Comparison of ENCODE assay signal across 8 mouse cellular contexts in the genomic region with DNA sequence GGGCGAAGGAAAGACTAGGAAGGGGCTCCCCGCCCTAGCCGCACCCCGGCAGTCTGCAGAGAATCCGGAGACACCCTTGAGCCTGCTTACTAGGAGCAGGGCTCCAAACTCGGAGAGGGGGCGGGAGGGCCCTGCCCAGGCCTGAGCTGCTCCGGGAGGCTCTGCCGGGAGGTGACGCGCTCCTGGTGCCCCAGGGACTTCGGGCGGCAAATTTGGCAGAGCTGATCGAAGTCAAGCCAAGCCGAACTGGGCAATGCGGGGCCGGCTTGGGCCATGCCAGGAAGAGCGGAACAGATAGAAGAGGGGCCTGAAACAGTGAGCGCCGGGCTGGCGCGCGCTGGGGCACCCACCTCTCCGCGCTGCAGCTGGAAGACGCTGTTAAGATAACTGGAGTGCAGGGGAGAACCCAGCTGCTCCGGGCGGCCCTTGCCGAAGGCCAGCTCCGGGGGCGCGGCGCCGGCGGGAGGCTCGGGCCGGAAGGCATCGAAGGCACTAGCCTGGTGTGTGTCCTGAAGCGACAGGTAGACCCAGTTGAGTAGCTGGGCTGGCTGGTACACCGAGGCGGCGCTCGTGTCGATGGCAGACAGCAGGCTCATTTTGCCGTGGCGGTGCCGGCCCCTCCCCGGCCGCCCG. TPM values are rescaled to one million over a fixed set of nuclear protein-coding genes. Genes with fewer than 3 reads are reported as not detected.
DNase-seq lines count a peak whose midpoint lies in the region; ATAC-seq lines count a peak whose summit lies in the region.

No protein-coding gene starts in this region.

- no peaks in the 10 kb centered on the region for H3K9me3 ChIP-seq in embryonic facial prominence, embryonic 11.5 days (replicated peaks; ENCODE audit: control insufficient read depth, low read length)
- H3K9me3 ChIP-seq in heart, embryonic 13.5 days, result no peaks in the 10 kb centered on the region

- peak; percentile 34; the same call in 1 of the 2 replicates for ATAC-seq in cerebellum, adult (ENCODE audit: insufficient number of reproducible peaks, low FRiP score, low TSS enrichment)
- peak; percentile 32 for ATAC-seq in embryonic facial prominence, embryonic 11.5 days (replicated peaks; ENCODE audit: insufficient number of reproducible peaks, low FRiP score, low TSS enrichment, low read depth)
- peak; percentile 17; the same call in 1 of the 2 replicates for ATAC-seq in heart, embryonic 13.5 days (ENCODE audit: extremely low read depth, insufficient number of reproducible peaks, low FRiP score, low TSS enrichment)
- ATAC-seq in megakaryocyte-erythroid progenitor cell, adult 5-6 weeks (replicated peaks; ENCODE audit: low FRiP score, low TSS enrichment, poor library complexity, severe bottlenecking), result peak; percentile 56

- peak overlapping the region; percentile 90 for H3K27ac ChIP-seq in embryonic facial prominence, embryonic 11.5 days (replicated peaks; ENCODE audit: low read depth, low read length)
- peak overlapping the region; percentile 94 for H3K27ac ChIP-seq in heart, embryonic 13.5 days (replicated peaks)

- no peak for DNase-seq in cerebellum, adult 9-11 months
- peak; percentile 60 for DNase-seq in MN1 (ENCODE audit: low spot score)
- peak; percentile 50 for DNase-seq in embryonic facial prominence, embryonic 11.5 days (ENCODE audit: low spot score)
- DNase-seq in kidney, postnatal 14 days, result peak; percentile 51
- peak; percentile 67 for DNase-seq in testis, postnatal 10 days (ENCODE audit: low spot score)

- H3K27me3 ChIP-seq in embryonic facial prominence, embryonic 11.5 days (ENCODE audit: control insufficient read depth, insufficient read depth, low read length), result no peaks in the 10 kb centered on the region; the same call in 1 of the 2 replicates
- no peaks in the 10 kb centered on the region for H3K27me3 ChIP-seq in heart, embryonic 13.5 days (replicated peaks)

- peaks cover 14% of the 10 kb centered on the region for H3K4me1 ChIP-seq in embryonic facial prominence, embryonic 11.5 days (ENCODE audit: control insufficient read depth, insufficient read depth, low read length)
- H3K4me1 ChIP-seq in heart, embryonic 13.5 days, result peaks cover 55% of the 10 kb centered on the region

- H3K4me2 ChIP-seq in embryonic facial prominence, embryonic 11.5 days (ENCODE audit: low read depth, low read length), result peak overlapping the region; percentile 94
- peak overlapping the region; percentile 93 for H3K4me2 ChIP-seq in heart, embryonic 13.5 days

- peak overlapping the region; percentile 80 for H3K9ac ChIP-seq in embryonic facial prominence, embryonic 11.5 days (replicated peaks; ENCODE audit: low read length)
- H3K9ac ChIP-seq in heart, embryonic 13.5 days, result peak overlapping the region; percentile 96

- H3K36me3 ChIP-seq in embryonic facial prominence, embryonic 11.5 days (replicated peaks; ENCODE audit: control insufficient read depth, insufficient read depth, low read depth, low read length), result no peaks in the 10 kb centered on the region; the same call in 1 of the 2 replicates
- peaks cover 6% of the 10 kb centered on the region; the same call in 1 of the 2 replicates for H3K36me3 ChIP-seq in heart, embryonic 13.5 days

- under 1% methylated on average over 50 of the region's 50 CpGs for WGBS in embryonic facial prominence, embryonic 11.5 days
- WGBS in heart, embryonic 13.5 days, result under 1% methylated on average over 45 of the region's 50 CpGs

- H3K4me3 ChIP-seq in embryonic facial prominence, embryonic 11.5 days (ENCODE audit: low read depth, low read length), result peak overlapping the region; percentile 77
- H3K4me3 ChIP-seq in heart, embryonic 13.5 days, result peak overlapping the region; percentile 90

RNA-seq across cellular contexts. Expression of a gene that starts 0.5 kb away (rescaled TPM):
- 23.6 and 24.5 TPM in 2 replicates for polyA plus RNA-seq in embryonic facial prominence, embryonic 11.5 days (2014; fragmentation: Nextera tagmentation; extraction: Ambion mirVana)
- polyA plus RNA-seq in heart, embryonic 13.5 days (2015; fragmentation: Nextera tagmentation; extraction: Ambion mirVana), result 20.8 and 22.6 TPM in 2 replicates
- total RNA-seq in megakaryocyte-erythroid progenitor cell, adult 5-6 weeks (2014; fragmentation: Nextera tagmentation), result 1.3 and 1.4 TPM in 2 replicates
- 0.91 and 1.4 TPM in 2 replicates for total RNA-seq in megakaryocyte-erythroid progenitor cell, adult 5-6 weeks (2017)
